Mouse (Mus musculus) kidney, adult 11 months (tissue): ENCODE measurements at regions not wholly inside any gene's neighbourhood (a gene's known extent, or its start where the extent isn't known, plus 50 kb on each side); places are given as distances from the start of the nearest gene placed in this dataset.
A peak's percentile ranks its signal among the peaks of the same experiment; 100 is the strongest.

Experiments
- DNase-seq: peaks from one replicate; pipeline ENCODE4 v3.0.0; 2022

- DNase-seq, result no peak
These were observed 341.0 kb downstream of the Gabrg1 start for GRCm38 (mm10) chr5:70501385-70501784.

GRCm38 (mm10) chr5:70476076-70476475 lies 366.3 kb downstream of the Gabrg1 start:
- DNase-seq, result peak; percentile 1

- no peak for DNase-seq
These were observed 407.8 kb downstream of the Gabrg1 start for GRCm38 (mm10) chr5:70434636-70435035.

- no peak for DNase-seq
These were observed 441.9 kb downstream of the Gabrg1 start for GRCm38 (mm10) chr5:70400561-70400960.

GRCm38 (mm10) chr5:70389926-70390325 lies 452.5 kb downstream of the Gabrg1 start:
- peak; percentile 78 for DNase-seq

- no peak for DNase-seq
These were observed 455.1 kb downstream of the Gabrg1 start for GRCm38 (mm10) chr5:70387318-70387717.
